Comparison of ENCODE assay signal across 8 mouse cellular contexts in genomic region chr2:75612981-75613567, GRCm38 (mm10). TPM values are rescaled to one million over a fixed set of nuclear protein-coding genes. Genes with fewer than 3 reads are reported as not detected.
DNase-seq lines count a peak whose midpoint lies in the region; ATAC-seq lines count a peak whose summit lies in the region.

No protein-coding gene starts in this region.

- DNase-seq in liver, embryonic 11.5 days (ENCODE audit: low spot score), result no peak
- DNase-seq in gonadal fat pad, adult 2 months (ENCODE audit: low read depth), result peak; percentile 89
- DNase-seq in kidney, adult 9 months, result peak; percentile 90
- peak; percentile 76 to 84 for DNase-seq in lung, postnatal 4 days
- no peak for DNase-seq in retina, embryonic 14.5 days (ENCODE audit: low spot score)
- no peak for DNase-seq in thymus, postnatal 10 days (ENCODE audit: low spot score in 2 of 2)

- 8% methylated on average over 14 of the region's 14 CpGs for WGBS in liver, embryonic 12.5 days (ENCODE audit: insufficient replicate concordance)
- 20% methylated on average over 14 of the region's 14 CpGs for WGBS in liver, embryonic 11.5 days

- no peaks in the 10 kb centered on the region for H3K36me3 ChIP-seq in liver, embryonic 12.5 days
- no peaks in the 10 kb centered on the region for H3K36me3 ChIP-seq in liver, embryonic 11.5 days (ENCODE audit: control insufficient read depth, insufficient read depth, low read length)

- ATAC-seq in liver, embryonic 12.5 days, result no peak
- no peak for ATAC-seq in liver, embryonic 11.5 days (replicated peaks; ENCODE audit: low FRiP score)
- ATAC-seq in erythroblast, adult 5-6 weeks (replicated peaks; ENCODE audit: low FRiP score, poor library complexity, severe bottlenecking), result no peak

- no peak overlapping the region for H3K27ac ChIP-seq in liver, embryonic 12.5 days
- no peak overlapping the region for H3K27ac ChIP-seq in liver, embryonic 11.5 days (ENCODE audit: low read depth, low read length)

- H3K4me2 ChIP-seq in liver, embryonic 12.5 days, result peak overlapping the region; percentile 28
- H3K4me2 ChIP-seq in liver, embryonic 11.5 days, result no peak overlapping the region; the same call in 1 of the 2 replicates

- H3K27me3 ChIP-seq in liver, embryonic 12.5 days (replicated peaks), result peaks cover 45% of the 10 kb centered on the region
- peaks cover 27% of the 10 kb centered on the region for H3K27me3 ChIP-seq in liver, embryonic 11.5 days (replicated peaks; ENCODE audit: control insufficient read depth, insufficient read depth, low read length)

- no peak overlapping the region for H3K9ac ChIP-seq in liver, embryonic 12.5 days
- no peak overlapping the region for H3K9ac ChIP-seq in liver, embryonic 11.5 days (ENCODE audit: low read depth, low read length)

- no peak overlapping the region for H3K4me3 ChIP-seq in liver, embryonic 12.5 days
- H3K4me3 ChIP-seq in liver, embryonic 11.5 days (ENCODE audit: low read depth, low read length), result no peak overlapping the region

- H3K4me1 ChIP-seq in liver, embryonic 12.5 days, result peaks cover 11% of the 10 kb centered on the region
- H3K4me1 ChIP-seq in liver, embryonic 11.5 days (replicated peaks; ENCODE audit: control insufficient read depth, insufficient read depth, low read length), result peaks cover 4% of the 10 kb centered on the region; the same call in 1 of the 2 replicates

- no peaks in the 10 kb centered on the region for H3K9me3 ChIP-seq in liver, embryonic 12.5 days (replicated peaks)
- H3K9me3 ChIP-seq in liver, embryonic 11.5 days (ENCODE audit: control insufficient read depth, low read length), result no peaks in the 10 kb centered on the region

RNA-seq across cellular contexts. Expression of gene Hnrnpa3, which starts 46.0 kb away (rescaled TPM):
- polyA plus RNA-seq in liver, embryonic 12.5 days (2016; fragmentation: Nextera tagmentation; extraction: Ambion mirVana), result 199 and 204 TPM in 2 replicates
- 222 and 234 TPM in 2 replicates for polyA plus RNA-seq in liver, embryonic 11.5 days (2014; fragmentation: Nextera tagmentation; extraction: Ambion mirVana)
- polyA plus RNA-seq in gonadal fat pad, adult 2 months (2012; rRNA removed), result 28.6 and 44.9 TPM in 2 replicates
- total RNA-seq in erythroblast, adult 5-6 weeks (2015; ENCODE audit: low replicate concordance), result 181 and 187 TPM in 2 replicates
- 98.5 and 192 TPM in 2 replicates for total RNA-seq in erythroblast, adult 5-6 weeks (2017; ENCODE audit: low replicate concordance)

Comparison
In these comparisons a context has a peak if more than half of its experiments do, and no peak if none do; other contexts are left out.
1. DNase-seq: peak in gonadal fat pad, adult 2 months (single experiment), kidney, adult 9 months (single experiment) and lung, postnatal 4 days (2 of 2); none in liver, embryonic 11.5 days (single experiment), retina, embryonic 14.5 days (single experiment) and thymus, postnatal 10 days (0 of 2).